Mouse (Mus musculus): ENCODE results near the gene Itga2. TPM values are rescaled to one million over a fixed set of nuclear protein-coding genes. Genes with fewer than 3 reads are reported as not detected.

Gene Itga2
- polyA plus RNA-seq, 1 experiment from 2014 or later = 2.2 TPM

- H3K9me3 ChIP-seq (ENCODE audit: control insufficient read depth, low read length) = no peaks in the 10 kb centered on the region
- no peak overlapping the region for H3K4me3 ChIP-seq (replicated peaks; ENCODE audit: low read length)
- DNase-seq (ENCODE audit: low spot score) (no peak), ATAC-seq (ENCODE audit: low FRiP score) (no peak)
- H3K27ac ChIP-seq = no peak overlapping the region
- H3K36me3 ChIP-seq (replicated peaks; ENCODE audit: control insufficient read depth, insufficient read depth) = no peaks in the 10 kb centered on the region
- H3K4me2 ChIP-seq (replicated peaks) = no peak overlapping the region
- H3K4me1 ChIP-seq (replicated peaks; ENCODE audit: control insufficient read depth, insufficient read depth, low read length) = no peaks in the 10 kb centered on the region
- H3K9ac ChIP-seq = no peak overlapping the region
- WGBS = 88% methylated on average over 6 of the region's 6 CpGs
- no peaks in the 10 kb centered on the region for H3K27me3 ChIP-seq (ENCODE audit: control insufficient read depth, insufficient read depth, low read length)
Observed at GRCm38 (mm10) chr13:114891655-114892054, 40.2 kb downstream of the Itga2 start.

GRCm38 (mm10) chr13:114887695-114888094 is 44.2 kb downstream of the Itga2 start:
- DNase-seq (ENCODE audit: low spot score) (no peak), ATAC-seq (ENCODE audit: low FRiP score) (no peak)
- H3K4me1 ChIP-seq (replicated peaks; ENCODE audit: control insufficient read depth, insufficient read depth, low read length) = no peaks in the 10 kb centered on the region
- WGBS = 93% methylated on average over 6 of the region's 6 CpGs
- H3K9me3 ChIP-seq (ENCODE audit: control insufficient read depth, low read length) = no peaks in the 10 kb centered on the region
- H3K36me3 ChIP-seq (replicated peaks; ENCODE audit: control insufficient read depth, insufficient read depth) = no peaks in the 10 kb centered on the region
- no peak overlapping the region for H3K4me2 ChIP-seq (replicated peaks)
- no peak overlapping the region for H3K27ac ChIP-seq
- no peaks in the 10 kb centered on the region for H3K27me3 ChIP-seq (ENCODE audit: control insufficient read depth, insufficient read depth, low read length)
- H3K9ac ChIP-seq = no peak overlapping the region
- no peak overlapping the region for H3K4me3 ChIP-seq (replicated peaks; ENCODE audit: low read length)

- Histone ChIP-seq H3K27me3 (ENCODE audit: control insufficient read depth, insufficient read depth, low read length) (no peaks in the 10 kb centered on the region), H3K4me3 (replicated peaks; ENCODE audit: low read length) (no peak overlapping the region), H3K9ac (no peak overlapping the region), H3K36me3 (replicated peaks; ENCODE audit: control insufficient read depth, insufficient read depth) (no peaks in the 10 kb centered on the region), H3K4me1 (replicated peaks; ENCODE audit: control insufficient read depth, insufficient read depth, low read length) (no peaks in the 10 kb centered on the region), H3K9me3 (ENCODE audit: control insufficient read depth, low read length) (no peaks in the 10 kb centered on the region), H3K27ac (no peak overlapping the region), H3K4me2 (replicated peaks) (no peak overlapping the region)
- WGBS = 92% methylated on average over 4 of the region's 4 CpGs
- DNase-seq (ENCODE audit: low spot score) (no peak), ATAC-seq (ENCODE audit: low FRiP score) (no peak)
Observed at GRCm38 (mm10) chr13:114887293-114887692, 44.6 kb downstream of the Itga2 start.

GRCm38 (mm10) chr13:114885171-114885570 is 46.7 kb downstream of the Itga2 start:
- WGBS = 69% methylated on average over 9 of the region's 9 CpGs
- Histone ChIP-seq H3K27me3 (ENCODE audit: control insufficient read depth, insufficient read depth, low read length) (no peaks in the 10 kb centered on the region), H3K9ac (no peak overlapping the region), H3K9me3 (ENCODE audit: control insufficient read depth, low read length) (no peaks in the 10 kb centered on the region), H3K27ac (no peak overlapping the region), H3K4me1 (replicated peaks; ENCODE audit: control insufficient read depth, insufficient read depth, low read length) (no peaks in the 10 kb centered on the region), H3K4me3 (replicated peaks; ENCODE audit: low read length) (no peak overlapping the region), H3K4me2 (replicated peaks) (no peak overlapping the region), H3K36me3 (replicated peaks; ENCODE audit: control insufficient read depth, insufficient read depth) (no peaks in the 10 kb centered on the region)
- no peak for ATAC-seq (ENCODE audit: low FRiP score)
- no peak for DNase-seq (ENCODE audit: low spot score)

- Histone ChIP-seq H3K4me1 (replicated peaks; ENCODE audit: control insufficient read depth, insufficient read depth, low read length) (no peaks in the 10 kb centered on the region), H3K27ac (no peak overlapping the region), H3K27me3 (ENCODE audit: control insufficient read depth, insufficient read depth, low read length) (no peaks in the 10 kb centered on the region), H3K4me2 (replicated peaks) (no peak overlapping the region), H3K36me3 (replicated peaks; ENCODE audit: control insufficient read depth, insufficient read depth) (no peaks in the 10 kb centered on the region), H3K4me3 (replicated peaks; ENCODE audit: low read length) (no peak overlapping the region), H3K9ac (no peak overlapping the region), H3K9me3 (ENCODE audit: control insufficient read depth, low read length) (no peaks in the 10 kb centered on the region)
- ATAC-seq (ENCODE audit: low FRiP score) (no peak), DNase-seq (ENCODE audit: low spot score) (no peak)
- 87% methylated on average over 11 of the region's 11 CpGs for WGBS
Observed at GRCm38 (mm10) chr13:114878667-114879066, 53.2 kb downstream of the Itga2 start.

- DNase-seq (ENCODE audit: low spot score) (no peak), ATAC-seq (ENCODE audit: low FRiP score) (no peak)
- no peak overlapping the region for H3K9ac ChIP-seq
- no peaks in the 10 kb centered on the region for H3K9me3 ChIP-seq (ENCODE audit: control insufficient read depth, low read length)
- 85% methylated on average over 2 of the region's 2 CpGs for WGBS
- no peak overlapping the region for H3K4me3 ChIP-seq (replicated peaks; ENCODE audit: low read length)
- H3K27me3 ChIP-seq (ENCODE audit: control insufficient read depth, insufficient read depth, low read length) = no peaks in the 10 kb centered on the region
- H3K36me3 ChIP-seq (replicated peaks; ENCODE audit: control insufficient read depth, insufficient read depth) = no peaks in the 10 kb centered on the region
- H3K4me1 ChIP-seq (replicated peaks; ENCODE audit: control insufficient read depth, insufficient read depth, low read length) = no peaks in the 10 kb centered on the region
- H3K27ac ChIP-seq = no peak overlapping the region
- no peak overlapping the region for H3K4me2 ChIP-seq (replicated peaks)
Observed at GRCm38 (mm10) chr13:114876005-114876520, 55.8 kb downstream of the Itga2 start.

GRCm38 (mm10) chr13:114874738-114875137 is 57.2 kb downstream of the Itga2 start:
- 90% methylated on average over 6 of the region's 6 CpGs for WGBS
- no peaks in the 10 kb centered on the region for H3K36me3 ChIP-seq (replicated peaks; ENCODE audit: control insufficient read depth, insufficient read depth)
- H3K4me2 ChIP-seq (replicated peaks) = no peak overlapping the region
- no peak overlapping the region for H3K9ac ChIP-seq
- ATAC-seq (ENCODE audit: low FRiP score) = no peak
- no peaks in the 10 kb centered on the region for H3K4me1 ChIP-seq (replicated peaks; ENCODE audit: control insufficient read depth, insufficient read depth, low read length)
- no peaks in the 10 kb centered on the region for H3K27me3 ChIP-seq (ENCODE audit: control insufficient read depth, insufficient read depth, low read length)
- H3K27ac ChIP-seq = no peak overlapping the region
- no peak for DNase-seq (ENCODE audit: low spot score)
- H3K9me3 ChIP-seq (ENCODE audit: control insufficient read depth, low read length) = no peaks in the 10 kb centered on the region
- no peak overlapping the region for H3K4me3 ChIP-seq (replicated peaks; ENCODE audit: low read length)

GRCm38 (mm10) chr13:114857525-114857924 is 74.4 kb downstream of the Itga2 start:
- no peaks in the 10 kb centered on the region for H3K36me3 ChIP-seq (replicated peaks; ENCODE audit: control insufficient read depth, insufficient read depth)
- H3K27ac ChIP-seq = no peak overlapping the region
- H3K9me3 ChIP-seq (ENCODE audit: control insufficient read depth, low read length) = no peaks in the 10 kb centered on the region
- whole genome bisulfite sequencing = 94% methylated on average over 4 of the region's 4 CpGs
- H3K4me2 ChIP-seq (replicated peaks) = no peak overlapping the region
- no peak overlapping the region for H3K9ac ChIP-seq
- ATAC-seq (ENCODE audit: low FRiP score) (no peak), DNase-seq (ENCODE audit: low spot score) (no peak)
- H3K4me3 ChIP-seq (replicated peaks; ENCODE audit: low read length) = no peak overlapping the region
- H3K27me3 ChIP-seq (ENCODE audit: control insufficient read depth, insufficient read depth, low read length) = no peaks in the 10 kb centered on the region
- peaks cover 3% of the 10 kb centered on the region; the same call in 1 of the 2 replicates for H3K4me1 ChIP-seq (replicated peaks; ENCODE audit: control insufficient read depth, insufficient read depth, low read length)

GRCm38 (mm10) chr13:114856269-114856627 is 75.7 kb downstream of the Itga2 start:
- H3K27ac ChIP-seq = no peak overlapping the region
- H3K4me3 ChIP-seq (replicated peaks; ENCODE audit: low read length) = no peak overlapping the region
- 20% methylated on average over 7 of the region's 7 CpGs for WGBS
- H3K4me2 ChIP-seq (replicated peaks) = peak overlapping the region; percentile 34
- H3K9me3 ChIP-seq (ENCODE audit: control insufficient read depth, low read length) = no peaks in the 10 kb centered on the region
- no peaks in the 10 kb centered on the region for H3K36me3 ChIP-seq (replicated peaks; ENCODE audit: control insufficient read depth, insufficient read depth)
- no peak for DNase-seq (ENCODE audit: low spot score)
- no peaks in the 10 kb centered on the region for H3K27me3 ChIP-seq (ENCODE audit: control insufficient read depth, insufficient read depth, low read length)
- no peak for ATAC-seq (ENCODE audit: low FRiP score)
- 0 out of 2 replicates have a peak overlapping the region, but pooled peaks have one; percentile 35 for H3K9ac ChIP-seq
- peaks cover 3% of the 10 kb centered on the region; the same call in 1 of the 2 replicates for H3K4me1 ChIP-seq (replicated peaks; ENCODE audit: control insufficient read depth, insufficient read depth, low read length)

Measured in hindbrain, embryonic 14.5 days (tissue).